Mouse (Mus musculus) spleen, adult 2 months (tissue): ENCODE data around the gene Col18a1.

Source experiments
- CTCF ChIP-seq: fragments of 200-500 bp; IDR thresholded peaks from 2 replicates; pipeline ENCODE4 v1.5.1; 2011; ENCODE audit warnings: mild to moderate bottlenecking, inconsistent platforms; ENCODE audit not compliant: insufficient read depth, insufficient read length, insufficient replicate concordance; ENCODE audit errors: extremely low read depth
- POLR2A ChIP-seq: fragments of 200-500 bp; IDR thresholded peaks from 2 replicates; pipeline ENCODE4 v1.6.1; 2011; ENCODE audit warnings: low read depth, low read length, inconsistent platforms

DNA sequence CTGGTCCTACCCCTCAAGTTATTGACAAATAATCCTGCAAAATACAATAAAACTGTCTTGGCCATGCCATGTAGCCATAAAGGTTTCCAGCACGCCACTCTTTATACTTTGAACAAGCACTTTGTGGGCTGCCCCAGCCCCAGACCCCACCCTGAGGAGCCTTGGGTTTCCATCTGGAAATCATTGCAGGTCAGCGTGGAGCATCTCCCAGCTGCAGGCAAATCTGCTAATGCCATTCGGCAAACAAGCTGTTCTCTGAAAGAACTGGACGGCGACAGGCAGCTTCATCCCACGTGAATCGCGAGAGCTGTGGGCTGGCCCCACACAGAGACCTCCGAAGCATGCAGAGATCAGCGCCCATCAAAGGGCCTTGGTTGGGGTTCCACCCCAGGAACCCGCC, 34.2 kb downstream of the Col18a1 start:
- TF ChIP-seq CTCF (no peak), POLR2A (no peak)
